In genomic region chr2:60546082-60546481, GRCm38 (mm10) we compare ENCODE assay signal across 21 mouse cellular contexts. TPM values are rescaled to one million over a fixed set of nuclear protein-coding genes. Genes with fewer than 3 reads are reported as not detected.
DNase-seq lines count a peak whose midpoint lies in the region; ATAC-seq and TF ChIP-seq lines count a peak whose summit lies in the region.
"Had no signal": no experiment of that assay in that cellular context is flagged by ENCODE, and none has a peak within 500 bp of the region (broad histone marks: within the 10 kb centered on the region; RNA-seq: fewer than 3 reads in every experiment).

No protein-coding gene starts in this region.

- no peak for TF ChIP-seq CTCF in kidney, adult 2 months (conservative IDR thresholded peaks at IDR 0.05; ENCODE audit: insufficient read depth, insufficient read length, low read depth, low read length)

- no peak overlapping the region for H3K27ac ChIP-seq in heart, embryonic 10.5 days
- peak overlapping the region; percentile 93 for H3K27ac ChIP-seq in kidney, adult 2 months (ENCODE audit: insufficient read depth, low read depth, low read length)
- H3K27ac ChIP-seq: embryonic facial prominence, embryonic 15.5 days; forebrain, embryonic 12.5 days; heart, embryonic 13.5 days; limb, embryonic 10.5 days; liver, embryonic 13.5 days had no signal

- no peak for ATAC-seq in erythroblast, adult 5-6 weeks (replicated peaks; ENCODE audit: low FRiP score, poor library complexity, severe bottlenecking)
- ATAC-seq: hindbrain, embryonic 16.5 days had no signal

- no peaks in the 10 kb centered on the region for H3K9me3 ChIP-seq in heart, embryonic 10.5 days
- H3K9me3 ChIP-seq: embryonic facial prominence, embryonic 15.5 days; forebrain, embryonic 12.5 days; heart, embryonic 13.5 days; limb, embryonic 10.5 days; liver, embryonic 13.5 days had no signal

- H3K27me3 ChIP-seq in heart, embryonic 10.5 days (ENCODE audit: insufficient read depth, poor library complexity, severe bottlenecking), result no peaks in the 10 kb centered on the region
- H3K27me3 ChIP-seq in kidney, adult 2 months (replicated peaks; ENCODE audit: control insufficient read depth, insufficient read depth, low read length), result no peaks in the 10 kb centered on the region
- H3K27me3 ChIP-seq: embryonic facial prominence, embryonic 15.5 days; heart, embryonic 13.5 days; liver, embryonic 13.5 days had no signal

- peak; percentile 43 for DNase-seq in heart, embryonic 10.5 days (ENCODE audit: low spot score)
- DNase-seq in heart, adult 18-20 months, result no peak
- DNase-seq in 3T3-L1 (ENCODE audit: low read depth, low spot score), result peak; percentile 65
- DNase-seq in kidney, adult 2 months, result peak; percentile 70
- peak; percentile 43 to 44 for DNase-seq in kidney, postnatal 25 days
- no peak for DNase-seq in cerebellum, postnatal 36 days
- no peak for DNase-seq in yolk sac, embryonic 10.5 days (ENCODE audit: low spot score)
- DNase-seq: adrenal gland, postnatal 25 days; cerebellum, adult 2 months; gastrocnemius, postnatal 14 days; heart, postnatal 36 days; layer of hippocampus, postnatal 36 days; liver, embryonic 13.5 days; midbrain, embryonic 14.5 days; retina, postnatal 1 day had no signal

- 87% methylated on average over 4 of the region's 4 CpGs for WGBS in heart, embryonic 10.5 days
- WGBS in kidney, adult 2 months, result 49% methylated on average over 4 of the region's 4 CpGs

- H3K4me1 ChIP-seq in heart, embryonic 10.5 days, result peaks cover 21% of the 10 kb centered on the region; the same call in 1 of the 2 replicates
- H3K4me1 ChIP-seq in kidney, adult 2 months (ENCODE audit: control insufficient read depth, insufficient read depth, low read length), result no peaks in the 10 kb centered on the region; the same call in 1 of the 2 replicates
- H3K4me1 ChIP-seq: liver, embryonic 13.5 days had no signal

- H3K36me3 ChIP-seq in heart, embryonic 10.5 days, result no peaks in the 10 kb centered on the region
- no peaks in the 10 kb centered on the region for H3K36me3 ChIP-seq in kidney, adult 2 months (ENCODE audit: control insufficient read depth, insufficient read depth, low read length)
- H3K36me3 ChIP-seq: embryonic facial prominence, embryonic 15.5 days; forebrain, embryonic 12.5 days; heart, embryonic 13.5 days; limb, embryonic 10.5 days; liver, embryonic 13.5 days had no signal

- no peak for TF ChIP-seq POLR2A in kidney, adult 2 months (IDR thresholded peaks at IDR 0.05; ENCODE audit: low read depth, low read length)

- no peak overlapping the region for H3K4me3 ChIP-seq in heart, embryonic 10.5 days
- H3K4me3 ChIP-seq in kidney, adult 2 months (ENCODE audit: insufficient read depth, low read depth, low read length), result no peak overlapping the region
- H3K4me3 ChIP-seq: embryonic facial prominence, embryonic 15.5 days; forebrain, embryonic 12.5 days; heart, embryonic 13.5 days; limb, embryonic 10.5 days; liver, embryonic 13.5 days had no signal

RNA-seq across cellular contexts. Expression of gene Pla2r1, which starts 7.0 kb away (rescaled TPM):
- 3.5 and 4.1 TPM in 2 replicates for polyA plus RNA-seq in heart, embryonic 10.5 days (2016; fragmentation: Nextera tagmentation; extraction: Ambion mirVana)
- total RNA-seq in heart, adult 18-20 months (2021), result 1 to 10 TPM; 1.0 to 1.8 TPM
- 4.6 and 4.8 TPM in 2 replicates for polyA plus RNA-seq in kidney, adult 2 months (2012; rRNA removed)
- total RNA-seq in erythroblast, adult 5-6 weeks (2015; ENCODE audit: low replicate concordance), result not detected in 2 replicates
- total RNA-seq in erythroblast, adult 5-6 weeks (2017; ENCODE audit: low replicate concordance), result 0.17 TPM in 1 of 2 replicates, not detected in the other

Comparison
In these comparisons a context has a peak if more than half of its experiments do, and no peak if none do; other contexts are left out.
1. DNase-seq: peak in heart, embryonic 10.5 days (single experiment), 3T3-L1 (single experiment), kidney, adult 2 months (single experiment) and kidney, postnatal 25 days (2 of 2); none in heart, adult 18-20 months (0 of 2), cerebellum, postnatal 36 days (0 of 2) and yolk sac, embryonic 10.5 days (single experiment).